Mouse (Mus musculus) induced T-regulatory cell, adult 2 months (primary cell): ENCODE data around the gene Kcnn3.

ENCODE experiments used
- DNase-seq: peaks from one replicate; pipeline ENCODE4 v3.0.0-alpha.2; 2012; ENCODE audit warnings: low read depth

Kcnn3 gene

DNA sequence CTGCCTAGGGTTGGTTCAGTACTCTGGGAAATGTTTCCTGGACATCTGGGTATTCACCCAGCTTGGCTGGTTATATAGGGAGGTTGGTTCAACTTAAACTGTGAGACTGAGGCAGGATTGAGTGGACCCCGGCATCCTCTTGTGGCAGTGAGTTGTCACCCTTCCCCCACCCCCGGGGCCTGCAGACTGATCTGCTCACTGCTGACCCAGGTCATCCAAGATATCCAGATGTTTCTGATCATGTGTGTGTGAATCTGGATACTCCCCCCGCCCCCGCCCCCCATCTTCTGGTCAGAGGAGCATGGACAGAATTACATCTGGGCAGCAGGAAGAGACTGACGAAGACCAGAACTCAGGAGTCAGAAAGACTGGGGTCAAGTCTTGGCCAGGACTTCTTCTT, 45.4 kb downstream of the Kcnn3 start:
- DNase-seq, result no peak

DNA sequence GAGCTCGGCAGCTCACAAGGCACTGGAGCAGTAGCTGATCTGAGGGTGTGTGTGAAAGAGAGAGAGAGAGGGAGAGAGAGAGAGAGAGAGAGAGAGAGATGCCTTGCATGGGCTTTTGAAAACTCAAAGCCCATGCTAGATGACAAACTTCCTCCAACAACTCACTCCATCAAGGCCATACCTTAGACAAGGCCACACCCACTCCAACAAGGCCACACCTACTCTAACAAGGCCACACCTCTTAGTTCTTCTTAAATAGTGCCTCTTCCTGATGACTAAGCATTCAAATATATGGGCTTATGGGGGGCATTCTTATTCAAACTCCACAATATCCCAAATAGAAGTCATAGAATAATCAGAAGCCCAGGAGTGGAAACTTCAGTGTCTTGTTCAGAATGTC, 49.1 kb downstream of the Kcnn3 start:
- no peak for DNase-seq

DNA sequence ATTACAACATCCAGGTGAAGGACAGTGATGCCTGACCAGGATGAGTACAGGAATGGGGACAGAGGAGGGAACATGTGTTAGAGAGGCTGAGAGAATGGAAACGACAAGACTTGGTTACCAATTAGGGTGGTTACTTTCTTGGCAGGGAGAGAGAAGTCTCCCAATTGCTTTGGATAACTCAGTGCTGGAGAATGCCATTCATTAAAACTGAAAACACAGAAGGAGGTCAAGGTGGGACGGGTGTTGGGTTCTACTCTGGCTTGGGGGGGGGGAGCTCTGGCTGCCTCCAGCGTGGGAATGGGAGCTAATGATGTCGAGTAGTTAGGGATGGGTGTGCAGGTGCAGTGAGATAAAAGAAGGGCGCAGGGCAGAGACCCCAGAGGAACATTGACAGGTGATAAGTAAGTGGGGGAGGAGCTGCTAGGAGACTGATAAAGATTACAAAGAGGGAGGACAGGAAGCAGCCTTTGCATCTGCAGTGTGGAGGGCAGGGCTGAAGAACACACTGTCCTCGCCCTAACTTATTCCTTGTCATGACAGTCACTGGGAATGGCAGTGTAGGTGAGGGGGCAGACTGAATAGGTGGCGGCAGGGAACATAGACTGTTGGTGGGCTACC, 49.9 kb downstream of the Kcnn3 start:
- no peak for DNase-seq

DNA sequence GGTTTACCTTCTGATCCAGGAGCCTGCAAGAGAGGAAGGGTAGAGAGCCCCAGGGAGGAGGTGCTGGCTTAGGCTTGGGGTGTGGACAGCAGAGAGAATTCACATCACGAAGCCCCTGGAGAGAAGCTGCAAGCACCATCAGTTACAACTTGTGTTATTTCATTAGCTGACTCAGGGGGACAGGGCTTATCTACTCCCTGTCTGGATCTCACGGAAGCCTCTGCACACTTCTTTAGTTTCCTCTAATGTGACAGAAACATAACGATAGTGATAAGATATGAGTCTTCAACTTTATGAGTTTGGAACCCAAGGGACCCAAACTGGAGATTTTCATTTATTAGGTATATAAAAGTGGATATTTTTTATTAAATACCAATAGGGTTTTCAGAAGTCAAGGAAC, 50.4 kb downstream of the Kcnn3 start:
- no peak for DNase-seq

DNA sequence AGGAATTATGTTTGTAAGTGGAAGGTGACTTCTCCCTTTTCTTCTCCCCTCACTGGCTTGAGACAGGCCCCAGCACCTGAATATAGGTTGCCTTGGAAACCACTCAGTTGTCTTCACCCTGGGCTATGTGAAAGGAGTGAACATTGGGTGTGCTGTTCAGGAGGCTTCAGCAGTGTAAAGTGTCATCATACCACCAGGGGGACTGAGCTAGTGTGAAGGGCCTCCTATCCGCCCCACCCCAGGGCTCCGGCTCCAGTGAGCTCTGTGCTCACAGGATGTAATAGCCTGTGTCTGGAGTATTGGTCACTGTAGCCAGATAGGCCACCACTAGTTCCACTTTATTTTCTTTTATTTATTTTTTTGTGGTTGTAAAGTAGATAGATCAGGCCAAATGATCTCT, 54.3 kb downstream of the Kcnn3 start:
- peak; percentile 40 for DNase-seq

DNA sequence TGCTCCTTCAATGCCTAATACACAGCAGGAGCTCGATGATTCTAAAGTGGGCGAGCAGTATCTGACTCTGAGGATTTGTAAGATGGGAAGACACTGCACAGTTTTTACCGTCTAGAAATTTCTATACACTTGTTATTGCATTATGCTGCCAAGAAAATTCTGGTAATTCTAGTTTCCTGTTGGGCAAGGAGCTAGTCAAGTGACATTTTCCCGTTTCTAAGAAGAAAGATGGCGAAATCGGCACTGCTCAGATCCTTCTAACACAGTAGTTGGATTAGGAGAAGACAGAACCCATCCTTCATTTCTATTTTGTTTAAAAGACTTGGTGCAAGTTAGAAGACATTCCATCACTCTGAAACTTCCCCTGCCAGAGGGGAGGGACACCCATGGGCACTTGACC, 56.4 kb downstream of the Kcnn3 start:
- DNase-seq, result no peak

DNA sequence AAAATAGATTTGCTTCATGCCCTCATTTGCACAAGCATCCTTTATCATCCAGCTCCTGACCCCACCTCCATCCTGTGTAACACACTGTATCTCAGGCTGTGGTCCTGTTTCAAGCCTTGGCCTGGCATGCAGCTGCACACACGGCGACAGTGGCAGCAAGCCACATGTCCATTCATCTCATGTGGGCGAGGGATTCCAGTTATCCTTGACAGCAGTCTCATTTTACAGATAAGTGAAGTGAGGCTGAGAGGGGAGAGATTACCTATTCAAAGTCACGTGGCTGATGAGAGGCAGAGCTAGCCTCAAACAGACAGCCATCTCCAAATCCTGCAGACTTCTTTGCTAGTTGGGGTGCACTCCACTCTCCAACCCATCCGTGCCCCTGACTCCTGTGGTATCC, 57.2 kb downstream of the Kcnn3 start:
- no peak for DNase-seq

DNA sequence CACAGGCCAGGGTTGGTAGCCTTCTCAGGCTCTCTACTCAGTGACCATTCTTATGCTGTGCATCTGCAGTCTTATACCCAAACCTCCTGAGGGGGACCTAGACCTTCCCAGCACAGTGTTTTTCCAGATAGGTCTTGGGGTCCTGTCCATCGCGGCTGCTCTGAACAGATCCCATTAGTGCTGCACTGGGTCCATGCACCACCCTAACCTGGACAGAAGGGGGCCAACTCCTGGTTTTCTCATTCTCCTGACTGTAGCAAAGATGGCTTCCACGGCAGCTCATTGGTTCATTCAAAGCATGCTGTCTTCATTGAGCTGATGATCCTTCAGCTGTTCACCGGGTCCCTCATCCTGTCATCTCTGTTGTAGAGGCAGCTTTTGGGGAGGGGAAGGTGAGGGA, 58.1 kb downstream of the Kcnn3 start:
- peak; percentile 18 for DNase-seq

DNA sequence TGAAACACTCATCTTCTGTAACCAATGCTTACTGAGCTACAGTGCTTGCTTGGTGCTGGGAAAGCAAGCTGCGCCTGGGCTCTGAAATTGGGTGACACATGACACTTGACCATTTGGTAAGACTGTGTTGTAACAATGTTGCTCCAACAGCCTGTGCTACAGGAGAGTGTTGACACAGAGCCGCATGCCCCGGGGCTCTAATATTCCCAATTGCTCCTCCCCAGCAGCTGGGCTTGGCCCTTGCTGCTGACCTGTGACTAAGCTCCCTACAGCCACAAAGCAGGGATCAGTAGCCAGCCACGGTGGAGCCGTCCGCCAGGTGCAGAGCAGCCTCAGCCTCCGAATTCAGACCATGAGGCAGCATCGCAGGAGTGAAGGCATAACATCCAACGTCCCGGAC, 58.8 kb downstream of the Kcnn3 start:
- DNase-seq, result no peak

DNA sequence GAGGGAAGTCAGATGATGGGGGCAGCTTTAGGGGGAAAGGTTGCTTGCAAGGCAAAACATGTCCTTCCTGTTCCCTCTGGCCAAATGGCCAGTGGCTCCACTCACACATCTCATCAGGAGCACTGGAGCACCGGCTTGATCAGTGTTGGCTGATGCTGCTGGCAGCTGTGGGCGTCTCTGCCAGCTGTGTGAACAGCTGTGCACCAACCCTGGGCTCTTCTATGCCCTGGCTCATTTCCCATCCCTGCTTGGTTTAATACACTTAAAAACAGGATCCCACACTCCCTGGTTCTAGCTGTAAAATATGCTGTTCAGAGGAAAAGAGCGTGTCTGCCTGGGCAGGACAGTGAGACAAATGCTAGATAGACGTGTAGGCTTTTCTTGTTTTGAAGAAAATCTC, 64.3 kb downstream of the Kcnn3 start:
- DNase-seq, result no peak

DNA sequence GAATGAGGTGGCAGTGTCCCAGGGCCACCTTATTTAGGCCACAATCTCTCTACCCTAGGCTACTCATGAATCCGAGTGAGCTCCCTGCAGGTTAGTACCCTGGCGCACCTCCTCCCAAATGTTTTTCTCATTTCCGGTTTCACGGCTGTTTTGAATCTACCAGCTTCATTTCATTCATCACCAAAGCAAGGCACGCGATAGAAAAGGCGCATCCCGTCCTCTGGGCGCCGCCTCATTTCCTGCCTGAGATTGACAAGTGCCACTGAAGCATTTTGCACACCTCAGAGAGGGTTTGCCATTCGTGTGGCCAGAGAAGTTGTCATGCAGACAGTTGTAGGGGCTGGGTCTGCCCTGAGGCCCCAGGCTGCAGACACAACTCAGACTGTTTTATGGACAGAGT, 68.5 kb downstream of the Kcnn3 start:
- DNase-seq, result peak; percentile 27

DNA sequence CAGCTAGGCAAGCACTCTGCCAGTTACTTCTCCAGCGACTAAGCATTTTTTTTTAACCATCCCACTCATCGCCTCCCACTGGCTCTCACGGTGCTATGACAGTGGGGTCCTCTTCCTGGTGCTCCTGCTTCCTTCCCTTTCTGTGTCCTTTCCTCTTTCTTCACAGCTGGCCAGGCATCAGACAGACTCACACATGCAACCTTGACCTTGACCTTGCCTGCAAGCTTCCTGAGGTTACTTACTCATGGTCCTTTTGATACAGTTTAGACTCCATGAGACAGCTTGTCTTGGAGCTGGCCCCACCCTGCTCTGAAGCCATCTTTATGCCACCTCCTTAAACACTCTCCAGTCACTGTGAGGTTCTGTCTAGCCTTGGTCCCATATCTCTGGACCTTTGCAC, 69.4 kb downstream of the Kcnn3 start:
- DNase-seq, result no peak

DNA sequence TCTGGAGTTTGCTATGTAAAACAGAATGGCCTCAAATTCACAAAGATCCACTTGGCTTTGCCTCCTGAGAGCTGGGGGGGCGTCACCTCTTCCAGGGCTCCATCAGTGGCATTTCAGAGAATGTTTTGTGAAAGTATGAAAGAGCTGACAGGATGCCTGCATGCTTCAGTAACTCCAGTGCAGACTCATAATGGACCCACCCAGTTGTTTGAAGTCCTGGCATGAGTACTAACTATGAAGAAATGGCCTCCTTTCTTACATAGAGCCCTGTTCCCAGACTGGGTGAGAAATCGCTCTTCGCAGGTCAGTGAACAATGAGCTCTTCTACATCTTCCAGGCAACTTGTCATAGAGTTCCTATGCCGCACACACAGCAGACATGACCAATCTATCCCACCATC, 70.4 kb downstream of the Kcnn3 start:
- no peak for DNase-seq

DNA sequence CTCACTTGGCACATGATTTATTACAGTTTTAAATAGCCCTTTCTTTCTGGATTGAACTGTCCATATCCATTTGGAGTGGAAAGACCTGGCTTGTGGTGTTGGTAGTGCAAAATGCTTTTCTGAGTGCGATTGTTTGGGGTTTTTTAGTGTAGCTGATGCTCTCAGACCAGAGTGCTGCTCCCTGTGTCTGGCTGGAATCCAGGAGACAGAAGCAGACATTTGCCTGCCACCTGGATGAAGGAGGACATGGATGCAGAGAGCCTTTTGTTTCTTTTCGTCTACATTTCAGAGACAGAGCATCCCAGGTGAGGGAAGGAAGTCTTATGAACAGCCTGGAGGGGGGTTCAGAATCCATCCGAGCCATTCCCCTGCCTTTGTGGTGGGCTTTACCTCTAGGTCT, 71.5 kb downstream of the Kcnn3 start:
- no peak for DNase-seq

DNA sequence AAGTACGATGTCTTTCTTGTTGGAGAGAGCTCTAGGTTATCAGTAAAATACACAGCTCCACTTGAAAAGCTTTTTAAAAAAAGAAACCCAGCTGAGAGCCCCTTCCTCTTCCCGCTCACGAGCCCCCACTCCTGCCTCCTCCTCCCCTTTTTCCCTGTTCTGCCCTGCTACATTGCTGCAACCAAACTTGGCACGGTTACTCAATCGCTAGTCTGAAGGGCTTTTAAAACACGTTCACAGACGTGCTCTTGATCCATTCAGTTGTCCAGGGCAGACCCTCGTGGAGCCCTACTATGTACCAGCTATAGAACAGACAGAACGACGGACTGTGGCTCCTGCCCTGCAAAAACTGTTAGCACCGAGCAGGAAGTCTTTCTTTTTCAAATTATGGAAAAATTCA, 72.8 kb downstream of the Kcnn3 start:
- no peak for DNase-seq

DNA sequence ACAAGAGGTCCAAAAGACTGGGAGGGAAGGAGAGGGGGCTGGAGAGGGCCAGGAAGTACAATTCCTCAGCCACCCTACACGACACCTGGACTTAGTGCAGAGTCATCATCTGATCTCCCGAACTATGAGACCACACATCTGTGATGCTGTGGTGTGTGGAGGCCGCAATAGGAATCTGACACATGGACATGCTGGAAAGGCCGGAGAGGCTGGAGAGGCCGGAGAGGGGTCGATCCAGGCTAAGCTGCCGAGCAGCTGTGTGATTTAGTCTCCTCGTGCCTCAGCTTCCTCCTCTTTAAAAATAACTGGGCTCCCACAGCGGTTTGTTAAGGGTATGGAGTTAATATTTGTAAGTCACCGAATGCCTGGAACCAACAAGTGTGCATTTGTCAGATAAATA, 73.6 kb downstream of the Kcnn3 start:
- DNase-seq, result no peak

DNA sequence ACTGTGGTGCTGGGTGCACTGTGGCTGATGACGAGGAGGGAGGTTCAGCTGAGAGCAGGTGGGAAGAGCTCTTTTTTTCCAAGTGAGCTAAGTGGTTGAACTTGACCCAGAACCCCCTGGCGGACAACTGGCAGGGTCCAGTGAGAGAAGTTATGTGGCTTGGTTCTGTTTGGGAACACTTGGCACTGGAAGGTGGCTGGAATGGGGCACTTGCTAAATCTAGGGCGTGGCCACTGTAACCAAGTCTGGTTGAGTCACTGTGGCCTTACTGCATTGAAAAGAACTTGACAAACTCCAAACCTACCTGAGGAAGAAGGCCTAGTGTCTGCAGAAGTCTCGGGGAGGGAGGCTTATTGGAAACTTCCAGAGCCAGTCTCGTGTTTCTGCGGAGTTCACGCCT, 78.4 kb downstream of the Kcnn3 start:
- DNase-seq, result no peak

DNA sequence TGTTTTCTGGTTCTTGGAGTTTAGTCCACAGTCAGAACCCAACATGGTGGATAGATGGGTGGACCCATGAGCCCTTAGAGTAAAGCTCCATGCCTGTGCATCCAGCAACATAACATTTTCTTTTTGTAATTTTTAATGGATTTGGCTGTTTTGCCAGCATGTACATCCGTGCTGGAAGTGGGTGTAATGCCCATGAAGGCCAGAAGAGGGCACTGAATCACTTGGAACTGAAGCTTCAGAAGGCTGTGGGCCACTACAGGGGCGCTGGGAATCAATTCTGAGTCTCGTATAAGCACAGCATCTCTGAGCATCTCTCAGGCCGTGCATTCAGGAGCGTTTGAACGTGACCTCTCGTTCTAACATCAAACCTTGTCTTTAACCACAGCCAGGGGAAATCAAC, 79.0 kb downstream of the Kcnn3 start:
- DNase-seq, result peak; percentile 14

DNA sequence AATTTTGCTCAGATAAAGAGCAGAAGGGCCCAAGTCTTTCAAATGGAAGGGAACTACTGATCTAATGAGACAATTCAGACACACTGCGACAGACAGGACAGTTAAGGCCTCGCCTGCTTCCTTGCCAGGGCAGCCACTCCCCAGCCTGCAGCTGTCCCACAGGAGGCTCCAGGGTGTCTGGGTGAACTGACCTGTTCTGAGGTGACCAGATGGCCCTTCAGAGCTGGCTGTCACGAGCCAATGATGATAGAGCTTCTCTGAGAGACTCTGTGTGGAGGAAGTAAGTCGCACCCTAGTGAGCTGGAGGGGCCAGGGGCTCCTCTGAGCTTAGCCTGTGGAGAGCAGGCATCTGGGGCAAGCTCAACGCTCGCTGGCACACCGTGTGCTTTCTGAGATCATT, 81.1 kb downstream of the Kcnn3 start:
- no peak for DNase-seq

DNA sequence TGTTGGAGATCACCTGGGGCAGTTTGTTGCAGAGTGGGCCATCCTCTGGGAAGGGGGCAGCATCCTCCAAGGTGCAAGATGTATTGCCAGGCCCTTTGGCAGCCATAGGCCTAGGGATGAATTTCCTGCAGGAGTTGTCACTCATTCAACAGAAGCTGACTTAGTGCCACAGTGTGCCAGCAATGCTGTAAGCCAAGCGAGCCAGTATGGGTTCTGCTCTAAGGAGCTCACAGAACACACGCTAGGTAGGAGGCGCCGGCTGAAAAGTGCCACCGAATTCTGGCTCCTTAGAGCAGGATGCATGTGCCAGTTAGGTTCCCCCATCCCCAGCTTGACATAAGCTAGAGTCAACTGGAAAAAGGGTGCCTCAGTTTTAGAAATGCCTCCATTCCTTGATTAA, 83.3 kb downstream of the Kcnn3 start:
- DNase-seq, result no peak

DNA sequence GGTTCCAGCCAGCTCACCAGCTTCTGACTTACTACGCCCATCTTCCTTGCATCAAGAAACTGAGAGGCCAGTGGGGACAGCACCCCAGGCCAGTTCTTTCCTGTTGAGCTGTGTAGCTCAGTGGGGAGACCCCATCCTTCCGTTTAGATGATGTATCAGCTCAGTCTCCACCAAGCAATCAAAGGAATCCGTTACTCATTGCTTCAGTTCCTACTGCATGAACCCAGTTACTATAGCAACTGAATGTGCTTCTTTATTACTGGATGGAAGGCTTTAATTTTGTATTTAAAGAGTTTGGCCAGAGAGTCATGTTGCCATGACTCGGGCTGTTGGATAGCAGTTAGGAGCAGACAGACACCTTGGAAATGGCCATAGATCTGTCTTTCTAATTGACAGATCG, 85.3 kb downstream of the Kcnn3 start:
- no peak for DNase-seq

DNA sequence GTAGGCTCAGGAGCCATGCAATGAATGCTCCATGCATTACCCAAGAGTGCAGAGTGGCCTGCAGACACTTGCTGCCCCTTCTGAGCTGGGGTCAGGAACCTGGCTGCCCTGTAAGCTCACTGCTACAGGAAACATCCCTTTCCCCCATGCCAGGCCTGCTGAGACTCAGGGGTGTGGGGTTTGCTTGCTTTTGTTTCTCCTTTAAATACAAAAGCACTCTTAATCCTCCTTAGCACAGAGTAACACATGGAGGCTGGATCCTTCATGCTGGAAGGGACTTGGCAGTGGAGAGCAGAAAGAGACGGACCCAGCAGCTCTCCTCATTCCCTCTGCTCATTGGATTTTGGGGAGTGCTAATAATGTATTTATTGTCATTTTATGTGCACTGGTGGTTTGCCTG, 87.4 kb downstream of the Kcnn3 start:
- DNase-seq, result no peak

DNA sequence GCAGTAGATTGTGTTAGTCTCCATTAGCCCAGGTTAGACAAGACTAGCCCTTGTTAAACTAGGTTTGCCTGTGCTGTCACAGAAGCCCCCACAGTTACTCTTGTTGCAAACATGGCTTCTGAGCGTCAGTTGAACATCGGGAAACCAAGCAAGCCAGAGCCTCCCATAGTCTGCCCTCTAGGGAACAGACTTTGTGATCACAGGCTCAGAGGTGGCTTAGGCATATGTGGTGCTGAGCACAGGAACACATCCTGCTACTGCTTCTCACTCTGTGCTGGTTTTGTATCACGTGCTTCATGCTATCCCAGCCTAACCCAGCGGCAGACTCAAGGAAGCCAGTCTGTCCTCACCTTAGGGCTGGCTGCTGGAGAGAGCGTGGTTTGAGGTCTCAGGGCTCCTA, 92.1 kb downstream of the Kcnn3 start:
- DNase-seq, result no peak

DNA sequence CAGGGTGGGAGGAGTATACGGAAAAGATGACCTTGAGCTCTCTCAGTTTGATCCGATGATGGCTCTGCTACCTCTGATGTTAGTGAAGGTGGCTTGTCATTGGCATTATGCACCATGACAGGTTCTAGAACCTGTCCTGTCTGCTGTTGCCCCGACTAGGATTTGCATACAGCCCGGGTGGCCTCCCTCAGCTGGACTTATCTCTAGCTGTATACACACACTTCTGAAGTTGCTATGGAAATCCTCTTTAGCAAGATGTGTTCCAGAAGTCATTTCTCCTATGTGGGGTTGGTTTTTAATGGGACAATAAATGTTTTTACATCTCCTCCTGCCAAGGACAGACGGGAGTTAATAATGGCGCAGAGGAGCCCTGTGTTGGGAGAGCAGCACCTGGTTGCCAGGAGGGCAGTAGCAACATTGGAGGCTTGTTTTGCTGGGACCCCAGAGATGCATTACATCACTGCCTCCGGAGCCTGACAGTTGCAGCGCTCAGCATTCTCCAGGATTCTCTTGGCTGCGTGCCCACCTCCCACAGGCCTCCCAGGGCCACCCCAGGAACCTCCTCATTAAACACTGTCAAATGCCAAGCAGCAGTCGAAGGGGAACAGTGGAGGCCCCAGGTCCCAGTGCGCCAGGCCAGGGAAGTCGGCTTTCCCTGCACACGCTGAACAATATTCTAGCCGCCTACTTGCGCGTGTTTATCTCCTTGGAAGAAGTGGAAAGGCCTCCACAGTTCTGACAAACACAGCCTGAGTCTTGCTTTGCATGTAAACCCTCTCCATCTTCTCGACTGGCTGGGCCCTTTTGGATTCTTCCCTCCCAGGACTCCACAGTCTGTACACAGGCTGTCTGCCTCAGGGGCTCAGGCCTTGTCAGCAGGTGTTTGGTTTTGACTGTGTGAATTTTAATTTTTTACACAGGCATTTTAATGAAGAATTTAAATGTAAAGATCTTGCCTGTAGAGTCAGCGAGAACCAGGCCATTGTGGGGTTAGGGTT, 93.9 kb downstream of the Kcnn3 start:
- DNase-seq, result no peak
